Mouse (Mus musculus) cerebellum, adult 9-10 months (tissue): ENCODE results near the gene Sgce.
A peak's percentile ranks its signal among the peaks of the same experiment; 100 is the strongest.
"Not testable (repeated sequence)": the region's sequence is repeated elsewhere in the genome, so short reads cannot be mapped to it uniquely, and the experiment has no call there.

Experiments
- DNase-seq: peaks from one replicate; pipeline ENCODE4 v3.0.0; 2022

The Sgce gene

GRCm38 (mm10) chr6:4722739-4723138 is 24.3 kb downstream of the Sgce start:
- no peak for DNase-seq

GRCm38 (mm10) chr6:4722142-4722541 is 24.9 kb downstream of the Sgce start:
- DNase-seq: no peak

- no peak for DNase-seq
These were observed 29.7 kb downstream of the Sgce start for GRCm38 (mm10) chr6:4717344-4717743.

GRCm38 (mm10) chr6:4716171-4716570 is 30.8 kb downstream of the Sgce start:
- no peak for DNase-seq

GRCm38 (mm10) chr6:4708971-4709370 is 38.0 kb downstream of the Sgce start:
- peak; percentile 7 for DNase-seq

- no peak for DNase-seq
These were observed 40.6 kb downstream of the Sgce start for GRCm38 (mm10) chr6:4706415-4706814.

GRCm38 (mm10) chr6:4703908-4704307 is 43.1 kb downstream of the Sgce start:
- DNase-seq: no peak

- DNase-seq: no peak
These were observed 45.4 kb downstream of the Sgce start for GRCm38 (mm10) chr6:4701641-4702040.

- no peak for DNase-seq
These were observed 51.2 kb downstream of the Sgce start for GRCm38 (mm10) chr6:4695778-4696177.

GRCm38 (mm10) chr6:4694672-4695231 is 52.3 kb downstream of the Sgce start:
- DNase-seq: no peak

- DNase-seq: no peak
These were observed 53.5 kb downstream of the Sgce start for GRCm38 (mm10) chr6:4693544-4693943.

GRCm38 (mm10) chr6:4690438-4690837 is 56.6 kb downstream of the Sgce start:
- DNase-seq: no peak

- no peak for DNase-seq
These were observed 62.2 kb downstream of the Sgce start for GRCm38 (mm10) chr6:4684706-4685340.

GRCm38 (mm10) chr6:4680576-4680975 is 66.4 kb downstream of the Sgce start:
- no peak for DNase-seq

GRCm38 (mm10) chr6:4679981-4680380 is 67.0 kb downstream of the Sgce start:
- no peak for DNase-seq

- no peak for DNase-seq
These were observed 69.6 kb downstream of the Sgce start for GRCm38 (mm10) chr6:4677356-4677761.

- no peak for DNase-seq
These were observed 81.9 kb downstream of the Sgce start for GRCm38 (mm10) chr6:4665154-4665553.

- DNase-seq: no peak
These were observed 82.7 kb downstream of the Sgce start for GRCm38 (mm10) chr6:4664313-4664712.

GRCm38 (mm10) chr6:4663516-4663915 is 83.5 kb downstream of the Sgce start:
- DNase-seq: no peak

GRCm38 (mm10) chr6:4658861-4659260 is 88.1 kb downstream of the Sgce start:
- DNase-seq: no peak

GRCm38 (mm10) chr6:4655924-4656323 is 91.1 kb downstream of the Sgce start:
- DNase-seq: no peak

- DNase-seq: no peak
These were observed 91.5 kb downstream of the Sgce start for GRCm38 (mm10) chr6:4655466-4655865.

- DNase-seq: not testable (repeated sequence)
These were observed 93.3 kb downstream of the Sgce start for GRCm38 (mm10) chr6:4653741-4654140.

- DNase-seq: no peak
These were observed 94.3 kb downstream of the Sgce start for GRCm38 (mm10) chr6:4652596-4653134.

- no peak for DNase-seq
These were observed 99.7 kb downstream of the Sgce start for GRCm38 (mm10) chr6:4647351-4647750.
